Mouse (Mus musculus) neutrophil, adult 5-6 weeks (primary cell): ENCODE measurements around the gene Eif4g2. TPM values are rescaled to one million over a fixed set of nuclear protein-coding genes. Genes with fewer than 3 reads are reported as not detected.

Experiments used
- ATAC-seq: fragments of 151-379, 151-347 bp; 2 replicates; pipeline ENCODE4 v1.8.0; 2017; ENCODE audit warnings: mild to moderate bottlenecking, moderate TSS enrichment; ENCODE audit not compliant: insufficient number of reproducible peaks, poor library complexity, low FRiP score, severe bottlenecking; ENCODE audit errors: extremely low read depth
- total RNA-seq: library from RNA; stranded (forward); fragments of 200-1000 nt; gene quantifications from 2 replicates; pipeline ENCODE4 v1.2.3, GENCODE M21; 2017

Eif4g2 gene
- total RNA-seq, 1 experiment from 2014 or later: 857 TPM

DNA sequence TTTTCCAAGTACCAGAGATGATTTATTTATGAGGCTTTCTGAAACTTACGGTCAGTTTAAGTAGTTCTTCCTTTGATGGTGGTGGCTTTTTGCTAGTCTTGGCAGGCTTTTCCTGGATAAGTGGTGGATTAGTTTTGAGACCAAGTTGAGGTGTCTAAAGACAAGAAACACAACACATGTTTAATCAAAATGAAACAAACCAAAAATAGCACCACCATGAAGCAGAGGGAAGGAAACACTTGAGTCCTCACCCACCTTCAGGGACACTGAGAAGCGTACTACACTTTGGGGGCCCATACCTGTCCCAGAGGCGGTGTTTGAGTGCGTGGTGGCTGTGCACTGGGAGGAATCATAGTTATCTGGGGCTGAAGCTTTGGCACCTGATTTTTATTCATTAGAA, 7.5 kb downstream of the Eif4g2 start:
- no peak for ATAC-seq

DNA sequence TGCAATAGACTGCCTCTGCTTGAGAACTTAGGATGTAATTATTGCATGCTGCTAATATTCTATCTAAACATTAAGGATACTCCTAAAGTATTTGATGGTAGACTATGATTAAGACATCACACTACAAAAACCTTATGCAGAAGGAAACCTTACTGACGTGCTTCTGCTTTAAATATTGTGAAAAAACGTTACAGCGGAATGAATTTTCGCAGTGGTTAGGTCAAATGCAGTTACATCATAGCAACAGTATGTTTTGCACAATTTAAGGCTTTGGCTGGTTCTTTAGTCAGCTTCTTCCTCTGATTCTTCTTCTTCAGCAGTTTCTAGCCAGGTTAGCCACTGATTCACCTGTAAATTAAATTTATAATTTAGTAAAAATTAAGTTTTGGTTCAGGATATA, 10.4 kb downstream of the Eif4g2 start:
- ATAC-seq: no peak

DNA sequence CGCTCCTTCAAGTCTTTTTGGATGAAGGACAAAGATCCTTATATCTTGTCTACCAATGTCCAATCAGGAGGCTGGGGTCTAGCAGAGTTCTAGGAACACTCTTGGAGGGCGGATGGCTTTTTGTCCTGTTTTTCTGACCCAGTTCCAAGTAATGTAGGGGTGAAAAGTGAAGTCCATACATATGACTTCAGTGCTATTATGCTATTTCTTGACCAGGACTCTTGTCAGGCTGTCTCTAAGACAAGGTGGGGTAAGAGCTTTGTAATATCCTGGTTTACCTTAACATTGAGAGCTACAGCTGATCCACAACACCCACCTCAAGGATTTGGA, 12.7 kb downstream of the Eif4g2 start:
- ATAC-seq: no peak

- ATAC-seq: no peak
Observed at GRCm38 (mm10) chr7:111069439-111070166, 13.2 kb downstream of the Eif4g2 start.

DNA sequence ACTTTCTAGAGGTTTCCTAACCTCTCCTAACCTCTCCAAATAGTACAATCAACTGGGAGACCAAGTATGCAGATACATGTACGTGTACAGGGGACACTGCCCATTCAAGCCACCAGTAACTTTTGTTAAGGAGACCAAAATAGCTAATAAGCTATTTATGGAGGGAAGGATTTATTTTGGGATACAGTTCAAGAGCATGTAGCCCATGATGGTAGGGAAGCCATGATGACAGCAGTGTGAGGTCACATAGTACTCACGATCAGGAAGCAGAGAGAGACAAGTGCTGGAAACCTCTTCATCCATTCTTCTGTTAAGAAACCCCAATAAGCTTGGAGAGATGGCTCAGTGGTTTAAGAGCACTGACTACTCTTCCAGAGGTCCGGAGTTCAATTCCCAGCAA, 14.6 kb downstream of the Eif4g2 start:
- no peak for ATAC-seq

GRCm38 (mm10) chr7:111062971-111063370, 19.9 kb downstream of the Eif4g2 start:
- no peak for ATAC-seq

DNA sequence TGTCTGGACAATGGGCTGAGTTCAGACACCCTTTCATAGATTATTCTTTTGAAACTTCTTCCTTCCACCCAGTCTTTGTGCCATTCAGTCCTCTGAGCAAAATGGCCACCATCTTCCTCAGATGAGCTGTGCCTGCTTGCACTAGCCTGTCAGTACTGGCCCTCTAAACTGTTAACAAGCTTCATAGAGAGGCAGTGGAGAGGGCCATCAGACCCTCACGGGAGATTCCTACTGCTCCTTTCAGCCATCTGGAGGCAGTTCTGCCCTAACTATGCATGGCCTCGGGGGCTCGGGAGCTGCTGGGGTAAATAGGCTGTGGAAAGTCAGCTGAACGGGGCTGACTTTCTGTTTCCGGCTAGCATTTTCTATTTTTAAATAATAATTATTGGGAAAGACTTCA, 23.3 kb downstream of the Eif4g2 start:
- ATAC-seq: no peak

DNA sequence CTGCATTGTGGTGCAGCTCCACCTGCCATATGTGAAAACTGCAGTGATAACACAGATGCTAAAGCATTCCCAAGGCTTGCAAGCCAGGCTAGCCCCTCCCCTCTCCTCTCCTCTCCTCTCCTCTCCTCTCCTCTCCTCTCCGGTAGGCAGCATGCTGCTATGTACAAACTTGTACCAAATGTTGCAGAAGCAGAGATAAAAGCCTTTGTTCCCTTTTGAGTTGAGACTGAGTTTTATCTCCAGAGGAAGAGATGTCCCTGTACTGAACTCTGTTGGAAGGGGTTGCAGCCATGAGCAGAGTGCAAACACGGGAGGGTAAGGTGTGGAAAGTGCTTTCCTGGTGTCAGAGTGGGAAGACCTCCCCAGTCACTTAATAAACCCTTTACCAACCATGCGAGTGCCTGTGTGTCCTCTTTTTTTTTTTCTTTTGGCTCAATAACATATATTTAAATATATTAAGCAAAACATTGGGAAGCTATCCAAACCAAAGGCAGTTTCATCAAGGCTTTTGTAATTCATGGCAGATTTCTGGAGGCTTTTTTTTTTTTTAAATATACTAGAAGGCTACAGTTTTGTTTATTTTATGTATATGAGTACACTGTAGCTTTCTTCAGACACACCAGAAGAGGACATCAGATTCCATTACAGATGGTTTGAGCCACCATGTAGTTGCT, 26.7 kb downstream of the Eif4g2 start:
- ATAC-seq: no peak

- ATAC-seq: no peak
Observed at GRCm38 (mm10) chr7:111055221-111055620, 27.6 kb downstream of the Eif4g2 start.

DNA sequence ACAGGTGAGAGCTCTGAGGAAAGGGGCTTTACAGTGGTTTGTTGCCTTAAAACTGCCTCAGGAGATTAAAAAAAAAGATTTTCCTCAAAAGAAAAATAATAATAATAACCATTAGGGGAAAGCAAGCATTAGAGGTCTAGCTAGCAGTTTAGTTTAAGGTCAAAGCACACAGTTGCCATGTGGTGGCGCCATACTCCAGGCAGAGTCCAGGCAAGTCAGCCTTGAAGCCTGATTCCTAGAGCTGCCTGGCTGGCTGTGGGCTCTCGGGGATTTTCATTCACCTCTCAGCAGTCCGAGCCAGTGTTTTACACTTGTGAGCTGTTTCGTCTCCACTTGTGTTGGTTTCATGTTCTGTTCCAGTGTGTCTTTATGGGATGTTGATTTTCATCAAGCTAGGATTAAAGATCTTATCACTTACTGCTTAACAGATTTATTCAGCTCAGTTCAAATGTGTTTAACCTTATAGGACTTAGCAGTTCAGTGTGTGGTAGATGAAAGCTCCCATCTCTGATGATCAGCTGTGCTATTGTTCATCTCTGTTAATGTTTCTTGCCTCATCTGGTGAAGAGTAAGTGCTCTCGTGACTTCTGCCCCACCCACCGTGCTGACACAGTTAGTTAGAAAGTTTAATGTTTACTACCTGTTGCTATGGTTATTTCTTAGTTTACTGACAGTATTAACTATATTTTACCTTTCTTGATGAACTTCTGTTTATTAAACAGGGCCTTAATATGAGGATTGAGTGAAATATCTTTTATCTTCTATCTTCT, 33.0 kb downstream of the Eif4g2 start:
- ATAC-seq: peak; percentile 63

DNA sequence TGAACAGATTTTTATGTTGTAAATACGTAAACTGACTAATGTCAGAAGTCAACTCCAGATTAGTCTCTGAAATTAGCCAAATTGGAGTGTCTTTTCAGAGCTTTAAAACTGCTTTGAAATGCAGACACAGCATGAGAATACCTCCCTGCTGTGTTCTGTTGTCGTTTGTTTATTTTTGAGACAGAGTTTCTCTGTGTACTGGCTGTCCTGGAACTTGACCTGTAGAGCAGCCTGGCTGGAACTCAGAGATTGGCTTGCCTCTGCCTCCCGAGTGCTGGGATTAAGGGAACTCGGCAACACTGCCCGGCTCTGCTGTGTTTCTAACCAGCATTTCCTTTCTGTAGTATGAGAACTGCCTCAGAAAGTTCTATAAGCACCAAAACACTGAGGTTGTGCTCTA, 33.9 kb downstream of the Eif4g2 start:
- no peak for ATAC-seq

DNA sequence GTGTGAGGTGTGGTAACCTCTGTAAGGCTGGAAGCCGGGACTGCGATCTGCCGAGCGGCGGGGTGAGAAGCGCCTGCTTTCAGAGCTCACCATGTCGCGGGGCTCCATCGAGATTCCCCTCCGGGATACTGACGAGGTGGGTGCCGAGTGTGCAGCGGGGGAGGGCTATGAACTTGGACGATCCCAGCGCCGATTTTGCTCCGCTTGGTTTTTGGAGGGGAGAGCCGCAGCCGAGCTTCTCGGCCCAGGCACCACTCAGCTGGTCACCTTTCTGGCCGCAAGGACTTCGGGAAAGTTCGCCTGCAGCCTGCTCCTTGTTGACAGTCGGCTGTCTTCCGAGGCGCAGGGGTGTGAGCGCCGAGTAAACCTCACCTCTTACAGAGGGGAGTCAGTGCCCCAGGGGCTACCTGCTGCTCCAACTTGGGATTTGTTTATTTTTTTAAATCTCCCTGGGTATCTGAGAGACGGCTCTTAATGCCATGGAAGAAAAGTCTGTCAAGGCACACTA, 53.7 kb downstream of the Eif4g2 start:
- ATAC-seq: no peak

- peak; percentile 94 for ATAC-seq
Observed at GRCm38 (mm10) chr7:111028281-111029045, 54.4 kb downstream of the Eif4g2 start, which contains the start of gene Ctr9. TSS of gene Ctr9 (plus strand) at chr7:111028951.

DNA sequence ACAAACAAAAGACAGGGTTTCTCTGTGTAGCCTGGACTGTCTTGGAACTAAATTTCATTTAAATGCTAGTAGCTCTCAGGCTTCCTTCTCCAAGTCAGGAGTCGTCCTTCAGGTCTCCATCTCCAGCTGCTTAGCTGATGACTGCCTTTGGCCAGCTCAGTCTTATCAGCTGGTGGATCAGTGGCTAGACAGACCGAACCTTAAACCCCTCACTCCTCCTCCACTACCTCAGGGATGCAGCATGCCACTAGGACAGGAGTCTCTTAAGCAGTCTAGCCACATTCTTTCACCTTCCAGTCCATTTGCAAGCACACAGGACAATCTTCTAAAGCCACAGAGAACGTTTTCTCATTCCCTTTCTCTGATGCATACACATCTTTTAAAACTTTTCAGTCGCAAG, 57.9 kb downstream of the Eif4g2 start:
- no peak for ATAC-seq

GRCm38 (mm10) chr7:111024068-111024594, 58.7 kb downstream of the Eif4g2 start:
- ATAC-seq: no peak

- no peak for ATAC-seq
Observed at GRCm38 (mm10) chr7:111020814-111021213, 62.0 kb downstream of the Eif4g2 start.
